7 mouse cellular contexts compared by ENCODE assay signal in the genomic region with DNA sequence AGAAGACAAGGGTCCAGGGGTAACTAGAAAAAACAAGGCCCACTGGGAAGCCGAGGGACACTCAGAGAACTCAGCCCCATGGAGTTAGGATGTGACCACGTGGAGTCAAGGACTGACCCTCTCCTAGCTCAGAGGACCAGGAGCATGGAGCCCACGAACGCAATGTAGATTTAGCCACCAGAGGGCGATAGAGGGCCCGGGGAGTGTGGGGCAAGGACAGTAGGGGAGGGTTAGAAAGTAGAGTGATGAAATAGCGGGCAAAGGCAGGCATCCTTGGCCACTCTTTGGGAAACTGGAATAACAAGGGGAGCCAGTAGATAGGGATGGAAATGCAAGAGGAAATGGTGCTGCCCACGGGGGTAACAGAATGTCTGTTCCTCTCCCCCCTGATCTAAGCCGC. TPM values are rescaled to one million over a fixed set of nuclear protein-coding genes. Genes with fewer than 3 reads are reported as not detected.
A peak's percentile ranks its signal among the peaks of the same experiment; 100 is the strongest.
DNase-seq lines count a peak whose midpoint lies in the region; ATAC-seq lines count a peak whose summit lies in the region.

No protein-coding gene starts in this region.

- DNase-seq in left cerebral cortex, postnatal 4 days, result peak; percentile 24
- no peak for DNase-seq in left cerebral cortex, adult 9 months (ENCODE audit: low spot score in 2 of 2)
- DNase-seq in R1 (ENCODE audit: low read depth, low spot score), result peak; percentile 68
- DNase-seq in c-Kit-positive CD71-positive TER-119-positive erythroid progenitor cells, embryonic 14.5 days (ENCODE audit: low spot score), result peak; percentile 15
- no peak for DNase-seq in frontal cortex, postnatal 14 days (ENCODE audit: low spot score in 2 of 2)
- no peak for DNase-seq in right cerebral cortex, adult 18-20 months

- ATAC-seq in megakaryocyte, adult 5-6 weeks (ENCODE audit: poor library complexity, severe bottlenecking), result peak; percentile 64

- intact Hi-C loops in left cerebral cortex, postnatal 4 days (cut with DNase I), result no loop called here

RNA-seq across cellular contexts. Expression of gene Ky, which starts 26.5 kb away (rescaled TPM):
- 1 to 10 TPM; 1.7 to 2.2 TPM for total RNA-seq in left cerebral cortex, postnatal 4 days (2021)
- not detected in 2 replicates for total RNA-seq in megakaryocyte, adult 5-6 weeks (2015)
- total RNA-seq in megakaryocyte, adult 5-6 weeks (2017), result not detected in 2 replicates

Comparison
In these comparisons a context has a peak if more than half of its experiments do, and no peak if none do; other contexts are left out.
1. DNase-seq: peak in left cerebral cortex, postnatal 4 days (single experiment), R1 (single experiment) and c-Kit-positive CD71-positive TER-119-positive erythroid progenitor cells, embryonic 14.5 days (single experiment); none in left cerebral cortex, adult 9 months (0 of 2), frontal cortex, postnatal 14 days (0 of 2) and right cerebral cortex, adult 18-20 months (single experiment).